Comparison of ENCODE assay signal across 8 mouse cellular contexts in genomic region chr11:67921827-67922754, GRCm38 (mm10). TPM values are rescaled to one million over a fixed set of nuclear protein-coding genes. Genes with fewer than 3 reads are reported as not detected.
DNase-seq lines count a peak whose midpoint lies in the region; ATAC-seq and TF ChIP-seq lines count a peak whose summit lies in the region.

Usp43 (minus strand) TSS chr11:67922153.

- H3K4me1 ChIP-seq in embryonic facial prominence, embryonic 14.5 days (ENCODE audit: control insufficient read depth, insufficient read depth, low read length): no peaks in the 10 kb centered on the region
- peaks cover 0 to 4% of the 10 kb centered on the region in 2 experiments; a peak in 1 of 4 replicates for H3K4me1 ChIP-seq in heart, embryonic 14.5 days (ENCODE audit: control insufficient read depth in 2 of 2, insufficient read depth in 2 of 2, low read length in 2 of 2)

- no peaks in the 10 kb centered on the region for H3K36me3 ChIP-seq in embryonic facial prominence, embryonic 14.5 days (ENCODE audit: control insufficient read depth, insufficient read depth, low read length)
- no peaks in the 10 kb centered on the region for H3K36me3 ChIP-seq in heart, embryonic 14.5 days (ENCODE audit: control insufficient read depth, insufficient read depth, low read length)

- peak within 1 kb of the TSS; percentile 80 for H3K27ac ChIP-seq in left cerebral cortex, adult 2 months
- H3K27ac ChIP-seq in embryonic facial prominence, embryonic 14.5 days (replicated peaks; ENCODE audit: low read depth, low read length): peak within 1 kb of the TSS; percentile 40; the same call in 1 of the 2 replicates
- peak within 1 kb of the TSS; percentile 26 to 43; a peak in 2 of 4 replicates for H3K27ac ChIP-seq in heart, embryonic 14.5 days (replicated peaks in 1 of 2; ENCODE audit: control insufficient read depth in 1 of 2, insufficient read depth in 1 of 2, low read depth in 2 of 2, low read length in 2 of 2)

- intact Hi-C loops in left cerebral cortex, adult 2 months (cut with DNase I): loop anchor here (2.0 kb wide), 1 partner anchor 23 kb away; no protein-coding TSS in a partner anchor

- H3K4me2 ChIP-seq in embryonic facial prominence, embryonic 14.5 days (ENCODE audit: low read depth, low read length): peak within 1 kb of the TSS; percentile 98
- H3K4me2 ChIP-seq in heart, embryonic 14.5 days (ENCODE audit: low read length): peak within 1 kb of the TSS; percentile 100

- DNase-seq in left cerebral cortex, adult 2 months (ENCODE audit: extremely low spot score in 1 of 2, low spot score in 2 of 2): peak; percentile 18 to 32
- DNase-seq in left cerebral cortex, adult 11 months (ENCODE audit: low spot score): no peak
- DNase-seq in embryonic facial prominence, embryonic 14.5 days (ENCODE audit: low spot score): peak; percentile 79
- peak; percentile 91 for DNase-seq in kidney, postnatal 10 days
- peak; percentile 84 for DNase-seq in lung, postnatal 14 days
- DNase-seq in right cerebral cortex, postnatal 10 days (ENCODE audit: low spot score in 2 of 2): peak; percentile 44 to 50
- no peak for DNase-seq in B cell, adult 2 months

- H3K27me3 ChIP-seq in embryonic facial prominence, embryonic 14.5 days (replicated peaks; ENCODE audit: control insufficient read depth, insufficient read depth, low read length): peaks cover 34% of the 10 kb centered on the region
- peaks cover 14% of the 10 kb centered on the region for H3K27me3 ChIP-seq in heart, embryonic 14.5 days (ENCODE audit: control insufficient read depth, insufficient read depth, low read length)

- H3K9me3 ChIP-seq in embryonic facial prominence, embryonic 14.5 days (ENCODE audit: control insufficient read depth, low read length): no peaks in the 10 kb centered on the region
- H3K9me3 ChIP-seq in heart, embryonic 14.5 days (ENCODE audit: control insufficient read depth, low read length): no peaks in the 10 kb centered on the region

- H3K4me3 ChIP-seq in left cerebral cortex, adult 2 months: peak within 1 kb of the TSS; percentile 79
- H3K4me3 ChIP-seq in embryonic facial prominence, embryonic 14.5 days (ENCODE audit: low read depth, low read length): peak within 1 kb of the TSS; percentile 73
- peak within 1 kb of the TSS; percentile 50 to 88 for H3K4me3 ChIP-seq in heart, embryonic 14.5 days (ENCODE audit: control insufficient read depth in 1 of 2, insufficient read depth in 1 of 2, low read depth in 1 of 2, low read length in 2 of 2)

- peak within 1 kb of the TSS; percentile 65 for H3K9ac ChIP-seq in embryonic facial prominence, embryonic 14.5 days (ENCODE audit: low read depth, low read length)
- peak within 1 kb of the TSS; percentile 82 for H3K9ac ChIP-seq in heart, embryonic 14.5 days (ENCODE audit: low read length)

- WGBS in embryonic facial prominence, embryonic 14.5 days: 0% methylated on average over 15 of the region's 80 CpGs
- WGBS in heart, embryonic 14.5 days: under 1% methylated on average over 73 of the region's 80 CpGs

- no peak; the same call in none of the 2 replicates for TF ChIP-seq CTCF in left cerebral cortex, adult 2 months (IDR thresholded peaks at IDR 0.05)

- peak; percentile 83 for ATAC-seq in embryonic facial prominence, embryonic 14.5 days (ENCODE audit: low read depth)
- ATAC-seq in heart, embryonic 14.5 days (ENCODE audit: insufficient number of reproducible peaks, insufficient read depth, low FRiP score, low read depth): peak; percentile 66

RNA-seq across cellular contexts. Expression of gene Usp43, which starts in this region (rescaled TPM):
- total RNA-seq in left cerebral cortex, adult 2 months (2021): 1 to 10 TPM; 3.4 to 4.8 TPM
- 2.3 and 2.4 TPM in 2 replicates for polyA plus RNA-seq in embryonic facial prominence, embryonic 14.5 days (2014; fragmentation: Nextera tagmentation; extraction: Ambion mirVana)
- 0.93 and 1.2 TPM in 2 replicates for polyA plus RNA-seq in heart, embryonic 14.5 days (2014; fragmentation: Nextera tagmentation; extraction: Ambion mirVana)

Comparison
In these comparisons a context has a peak if more than half of its experiments do, and no peak if none do; other contexts are left out.
1. DNase-seq: peak in left cerebral cortex, adult 2 months (2 of 2), embryonic facial prominence, embryonic 14.5 days (single experiment), kidney, postnatal 10 days (single experiment), lung, postnatal 14 days (single experiment) and right cerebral cortex, postnatal 10 days (2 of 2); none in left cerebral cortex, adult 11 months (single experiment) and B cell, adult 2 months (0 of 2).
2. Peak in every context shown above with its lines, with median percentiles within 50 percentile points of each other: H3K27ac ChIP-seq and H3K4me3 ChIP-seq.